Mouse (Mus musculus): ENCODE results near the gene Mt1. TPM values are rescaled to one million over a fixed set of nuclear protein-coding genes. Genes with fewer than 3 reads are reported as not detected.

The Mt1 gene
- polyA plus RNA-seq, 1 experiment from 2014 or later: 2,068 TPM

- Histone ChIP-seq H3K9ac (ENCODE audit: low read depth, low read length) (peak within 1 kb of the TSS; percentile 55), H3K4me3 (ENCODE audit: low read depth, low read length) (peak within 1 kb of the TSS; percentile 51), H3K4me2 (replicated peaks; ENCODE audit: low read depth) (peak within 1 kb of the TSS; percentile 76), H3K27ac (ENCODE audit: low read depth, low read length) (peak within 1 kb of the TSS; percentile 78), H3K36me3 (ENCODE audit: control insufficient read depth, insufficient read depth) (no peaks in the 10 kb centered on the region), H3K4me1 (replicated peaks; ENCODE audit: control insufficient read depth, insufficient read depth, low read length) (no peaks in the 10 kb centered on the region), H3K27me3 (replicated peaks; ENCODE audit: control insufficient read depth, insufficient read depth, low read length) (peaks cover 2% of the 10 kb centered on the region; the same call in 1 of the 2 replicates), H3K9me3 (ENCODE audit: control insufficient read depth) (no peaks in the 10 kb centered on the region)
- TF ChIP-seq CTCF (IDR thresholded peaks at IDR 0.05; ENCODE audit: low read depth): no peak
- ATAC-seq: peak; percentile 90
- WGBS: under 1% methylated on average over 55 of the region's 56 CpGs
Measured at GRCm38 (mm10) chr8:94172075-94172808, 6.6 kb upstream of the Mt1 start, which contains the start of gene Mt2. Mt2 (plus strand) TSS chr8:94172664.

DNA sequence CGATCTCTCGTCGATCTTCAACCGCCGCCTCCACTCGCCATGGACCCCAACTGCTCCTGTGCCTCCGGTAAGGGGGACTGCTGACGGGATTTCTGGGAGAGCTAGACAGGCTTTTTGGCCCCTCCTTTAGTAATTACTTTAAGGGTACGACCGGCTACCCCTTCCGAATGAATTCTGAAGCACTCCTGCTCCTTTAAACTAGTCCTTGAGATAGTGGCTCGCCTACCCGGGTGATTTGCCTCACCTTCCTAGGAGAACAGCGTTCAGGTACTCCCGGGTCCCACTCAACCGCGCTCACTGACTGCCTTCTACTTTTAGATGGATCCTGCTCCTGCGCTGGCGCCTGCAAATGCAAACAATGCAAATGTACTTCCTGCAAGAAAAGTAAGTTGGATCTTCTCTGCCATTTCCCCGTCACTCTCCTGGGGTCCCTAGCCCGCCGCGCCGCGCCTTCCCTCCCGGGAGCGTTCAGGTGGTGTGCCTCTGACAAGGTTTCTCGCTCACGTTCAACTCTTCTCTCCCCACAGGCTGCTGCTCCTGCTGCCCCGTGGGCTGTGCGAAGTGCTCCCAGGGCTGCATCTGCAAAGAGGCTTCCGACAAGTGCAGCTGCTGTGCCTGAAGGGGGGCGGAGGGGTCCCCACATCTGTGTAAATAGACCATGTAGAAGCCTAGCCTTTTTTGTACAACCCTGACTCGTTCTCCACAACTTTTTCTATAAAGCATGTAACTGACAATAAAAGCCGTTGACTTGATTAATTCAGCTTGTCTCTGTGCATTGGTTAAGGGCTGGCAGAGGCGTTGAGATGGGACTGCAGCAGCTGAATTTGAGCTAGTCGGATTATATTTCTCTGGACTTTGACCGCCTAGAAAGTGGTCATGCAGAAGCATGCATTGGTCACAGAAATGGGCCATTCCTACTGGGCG, 5.8 kb upstream of the Mt1 start:
- Histone ChIP-seq H3K27ac (ENCODE audit: low read depth, low read length) (peak overlapping the region; percentile 78), H3K4me1 (replicated peaks; ENCODE audit: control insufficient read depth, insufficient read depth, low read length) (no peaks in the 10 kb centered on the region), H3K4me2 (replicated peaks; ENCODE audit: low read depth) (peak overlapping the region; percentile 76), H3K4me3 (ENCODE audit: low read depth, low read length) (peak overlapping the region; percentile 51), H3K9ac (ENCODE audit: low read depth, low read length) (peak overlapping the region; percentile 55), H3K9me3 (ENCODE audit: control insufficient read depth) (no peaks in the 10 kb centered on the region), H3K27me3 (replicated peaks; ENCODE audit: control insufficient read depth, insufficient read depth, low read length) (peaks cover 2% of the 10 kb centered on the region; the same call in 1 of the 2 replicates), H3K36me3 (ENCODE audit: control insufficient read depth, insufficient read depth) (no peaks in the 10 kb centered on the region)
- peak; percentile 2; the same call in 1 of the 2 replicates for ATAC-seq
- WGBS: 2% methylated on average over 39 of the region's 39 CpGs
- TF ChIP-seq CTCF (IDR thresholded peaks at IDR 0.05; ENCODE audit: low read depth): no peak

DNA sequence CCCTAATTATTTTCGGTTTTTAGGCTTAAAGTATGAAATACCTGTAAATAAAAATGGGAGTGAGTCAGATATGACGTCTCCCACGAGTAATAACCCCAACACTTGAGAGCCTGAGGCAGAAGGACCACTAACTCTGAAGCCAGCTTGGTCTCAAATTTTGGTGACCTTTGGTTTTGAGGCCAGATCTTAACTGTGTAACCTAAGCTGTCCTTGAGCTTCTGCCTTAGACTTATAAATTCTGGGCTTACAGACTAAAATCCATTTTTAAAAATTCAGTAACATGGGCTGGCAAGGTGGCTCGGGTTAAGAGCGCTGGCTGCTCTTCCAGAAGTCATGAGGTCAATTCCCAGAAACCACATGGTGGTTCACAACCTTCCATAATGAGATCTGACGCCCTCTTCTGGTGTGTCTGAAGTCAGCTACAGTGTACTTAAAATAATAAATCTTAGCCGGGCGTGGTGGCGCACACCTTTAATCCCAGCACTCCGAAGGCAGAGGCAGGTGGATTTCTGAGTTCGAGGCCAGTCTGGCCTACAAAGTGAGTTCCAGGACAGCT, 5.0 kb upstream of the Mt1 start:
- Histone ChIP-seq H3K4me3 (ENCODE audit: low read depth, low read length) (peak overlapping the region; percentile 51; the same call in 1 of the 2 replicates), H3K9me3 (ENCODE audit: control insufficient read depth) (no peaks in the 10 kb centered on the region), H3K27ac (ENCODE audit: low read depth, low read length) (peak overlapping the region; percentile 23; the same call in 1 of the 2 replicates), H3K36me3 (ENCODE audit: control insufficient read depth, insufficient read depth) (no peaks in the 10 kb centered on the region), H3K4me1 (replicated peaks; ENCODE audit: control insufficient read depth, insufficient read depth, low read length) (no peaks in the 10 kb centered on the region), H3K27me3 (replicated peaks; ENCODE audit: control insufficient read depth, insufficient read depth, low read length) (peaks cover 2% of the 10 kb centered on the region; the same call in 1 of the 2 replicates), H3K4me2 (replicated peaks; ENCODE audit: low read depth) (peak overlapping the region; percentile 76), H3K9ac (ENCODE audit: low read depth, low read length) (no peak overlapping the region)
- WGBS: 46% methylated on average over 11 of the region's 11 CpGs
- no peak for ATAC-seq
- TF ChIP-seq CTCF (IDR thresholded peaks at IDR 0.05; ENCODE audit: low read depth): peak; percentile 23

GRCm38 (mm10) chr8:94174619-94175213, 4.2 kb upstream of the Mt1 start:
- no peaks in the 10 kb centered on the region for H3K4me1 ChIP-seq (replicated peaks; ENCODE audit: control insufficient read depth, insufficient read depth, low read length)
- H3K4me3 ChIP-seq (ENCODE audit: low read depth, low read length): no peak overlapping the region
- no peak overlapping the region for H3K9ac ChIP-seq (ENCODE audit: low read depth, low read length)
- H3K27me3 ChIP-seq (replicated peaks; ENCODE audit: control insufficient read depth, insufficient read depth, low read length): peaks cover 2% of the 10 kb centered on the region; the same call in 1 of the 2 replicates
- TF ChIP-seq CTCF (IDR thresholded peaks at IDR 0.05; ENCODE audit: low read depth): peak; percentile 52
- H3K4me2 ChIP-seq (replicated peaks; ENCODE audit: low read depth): no peak overlapping the region
- H3K27ac ChIP-seq (ENCODE audit: low read depth, low read length): no peak overlapping the region
- 50% methylated on average over 7 of the region's 7 CpGs for WGBS
- H3K9me3 ChIP-seq (ENCODE audit: control insufficient read depth): no peaks in the 10 kb centered on the region
- no peaks in the 10 kb centered on the region for H3K36me3 ChIP-seq (ENCODE audit: control insufficient read depth, insufficient read depth)
- ATAC-seq: no peak

- Histone ChIP-seq H3K4me2 (replicated peaks; ENCODE audit: low read depth) (peak overlapping the region; percentile 67), H3K9ac (ENCODE audit: low read depth, low read length) (no peak overlapping the region), H3K27me3 (replicated peaks; ENCODE audit: control insufficient read depth, insufficient read depth, low read length) (peaks cover under 1% of the 10 kb centered on the region; the same call in 1 of the 2 replicates), H3K4me3 (ENCODE audit: low read depth, low read length) (no peak overlapping the region), H3K36me3 (ENCODE audit: control insufficient read depth, insufficient read depth) (no peaks in the 10 kb centered on the region), H3K27ac (ENCODE audit: low read depth, low read length) (peak overlapping the region; percentile 87), H3K9me3 (ENCODE audit: control insufficient read depth) (no peaks in the 10 kb centered on the region), H3K4me1 (replicated peaks; ENCODE audit: control insufficient read depth, insufficient read depth, low read length) (no peaks in the 10 kb centered on the region)
- no peak for ATAC-seq
- TF ChIP-seq CTCF (IDR thresholded peaks at IDR 0.05; ENCODE audit: low read depth): no peak
- WGBS: 44% methylated on average over 7 of the region's 7 CpGs
Measured at GRCm38 (mm10) chr8:94177716-94178390, 1.0 kb upstream of the Mt1 start.
